Mouse (Mus musculus) stomach, embryonic 16.5 days (tissue): ENCODE results near the gene 1700020L24Rik. TPM values are rescaled to one million over a fixed set of nuclear protein-coding genes. Genes with fewer than 3 reads are reported as not detected.

Experiments
- ATAC-seq: fragments of 200-750 bp; cut with Nextera tagmentation; 2 replicates; pipeline ENCODE4 v1.8.0; 2017; ENCODE audit warnings: moderate number of reproducible peaks, moderate TSS enrichment; ENCODE audit not compliant: insufficient read depth, low FRiP score
- H3K27ac ChIP-seq: fragments of 300-500 bp; sonication (generic); 2 replicates; pipeline ENCODE4 v1.5.1; 2014; ENCODE audit warnings: low read length
- H3K27me3 ChIP-seq: fragments of 300-500 bp; sonication (generic); 2 replicates; pipeline ENCODE4 v1.6.1; 2014; ENCODE audit warnings: low read length, control low read depth, mixed read lengths; ENCODE audit not compliant: control insufficient read depth, insufficient read depth
- H3K36me3 ChIP-seq: fragments of 300-500 bp; sonication (generic); 2 replicates; pipeline ENCODE4 v1.6.1; 2014; ENCODE audit warnings: low read length; ENCODE audit not compliant: control insufficient read depth, insufficient read depth
- H3K4me1 ChIP-seq: fragments of 300-500 bp; sonication (generic); 2 replicates; pipeline ENCODE4 v1.6.1; 2014; ENCODE audit warnings: low read length, control low read depth, mixed read lengths; ENCODE audit not compliant: control insufficient read depth, insufficient read depth
- H3K4me2 ChIP-seq: fragments of 300-500 bp; sonication (generic); 2 replicates; pipeline ENCODE4 v1.6.1; 2014; ENCODE audit warnings: low read depth, low read length, mixed read lengths
- H3K4me3 ChIP-seq: fragments of 300-500 bp; sonication (generic); replicated peaks from 2 replicates; pipeline ENCODE4 v1.5.1; 2014; ENCODE audit warnings: mild to moderate bottlenecking, low read length
- H3K9ac ChIP-seq: fragments of 300-500 bp; sonication (generic); 2 replicates; pipeline ENCODE4 v1.6.1; 2014; ENCODE audit warnings: low read length
- H3K9me3 ChIP-seq: fragments of 300-500 bp; sonication (generic); replicated peaks from 2 replicates; pipeline ENCODE4 v1.6.1; 2016; ENCODE audit warnings: low read length, control low read depth; ENCODE audit not compliant: control insufficient read depth
- WGBS: fragments of 180-500 bp; shearing (Covaris S2); extraction: QIAGEN DNeasy Blood & Tissue Kit; methylation state at CpG from one replicate; pipeline ENCODE4 v1.1.7; 2014; 5-methylcytosine and 5-hydroxymethylcytosine counted together
- polyA plus RNA-seq: library from polyadenylated mRNA; unstranded; fragments of >200 nt; fragmentation: Nextera tagmentation; extraction: Ambion mirVana; gene quantifications from 2 replicates; pipeline ENCODE4 v1.2.1, GENCODE M21; 2015

Gene 1700020L24Rik
- polyA plus RNA-seq, 1 experiment from 2014 or later, result 0.21 TPM

GRCm38 (mm10) chr11:83457912-83458601 is 20.6 kb downstream of the 1700020L24Rik start:
- H3K4me3 ChIP-seq, result no peak overlapping the region
- peak overlapping the region; percentile 23 for H3K4me2 ChIP-seq
- peak overlapping the region; percentile 82 for H3K27ac ChIP-seq
- no peaks in the 10 kb centered on the region; the same call in 1 of the 2 replicates for H3K27me3 ChIP-seq
- ATAC-seq, result no peak
- no peak overlapping the region for H3K9ac ChIP-seq
- H3K36me3 ChIP-seq, result no peaks in the 10 kb centered on the region
- 45% methylated on average over 9 of the region's 9 CpGs for WGBS
- H3K4me1 ChIP-seq, result peaks cover 41% of the 10 kb centered on the region
- no peaks in the 10 kb centered on the region for H3K9me3 ChIP-seq

- ATAC-seq, result no peak
- 74% methylated on average over 10 of the region's 10 CpGs for WGBS
- Histone ChIP-seq H3K9ac (peak overlapping the region; percentile 20; the same call in 1 of the 2 replicates), H3K27me3 (peaks cover 4% of the 10 kb centered on the region; the same call in 1 of the 2 replicates), H3K9me3 (no peaks in the 10 kb centered on the region), H3K4me3 (peak overlapping the region; percentile 66), H3K4me1 (peaks cover 20% of the 10 kb centered on the region), H3K4me2 (peak overlapping the region; percentile 87), H3K27ac (no peak overlapping the region), H3K36me3 (no peaks in the 10 kb centered on the region)
Measured at GRCm38 (mm10) chr11:83461462-83462027, 24.1 kb downstream of the 1700020L24Rik start.

- H3K4me2 ChIP-seq, result peak within 1 kb of the TSS; percentile 87
- peak within 1 kb of the TSS; percentile 81 for H3K9ac ChIP-seq
- H3K27me3 ChIP-seq, result peaks cover 4% of the 10 kb centered on the region; the same call in 1 of the 2 replicates
- ATAC-seq, result peak; percentile 67
- H3K27ac ChIP-seq, result peak within 1 kb of the TSS; percentile 35; the same call in 1 of the 2 replicates
- no peaks in the 10 kb centered on the region for H3K9me3 ChIP-seq
- H3K4me3 ChIP-seq, result peak within 1 kb of the TSS; percentile 66
- peaks cover 9% of the 10 kb centered on the region for H3K4me1 ChIP-seq
- no peaks in the 10 kb centered on the region for H3K36me3 ChIP-seq
- under 1% methylated on average over 42 of the region's 42 CpGs for WGBS
Measured at GRCm38 (mm10) chr11:83462711-83463244, 25.3 kb downstream of the 1700020L24Rik start, which contains the start of gene Mmp28. Gene Mmp28 (minus strand): TSS chr11:83463071.

- Histone ChIP-seq H3K9me3 (no peaks in the 10 kb centered on the region), H3K36me3 (no peaks in the 10 kb centered on the region), H3K4me3 (no peak overlapping the region), H3K4me1 (no peaks in the 10 kb centered on the region), H3K4me2 (no peak overlapping the region), H3K27me3 (peaks cover 4% of the 10 kb centered on the region; the same call in 1 of the 2 replicates), H3K9ac (no peak overlapping the region), H3K27ac (peak overlapping the region; percentile 21; the same call in 1 of the 2 replicates)
- WGBS, result 23% methylated on average over 2 of the region's 2 CpGs
- ATAC-seq, result no peak
Measured at GRCm38 (mm10) chr11:83465976-83466375, 28.5 kb downstream of the 1700020L24Rik start.

- peaks cover 4% of the 10 kb centered on the region; the same call in 1 of the 2 replicates for H3K27me3 ChIP-seq
- H3K27ac ChIP-seq, result no peak overlapping the region; the same call in 1 of the 2 replicates
- ATAC-seq, result peak; percentile 22; the same call in 1 of the 2 replicates
- no peaks in the 10 kb centered on the region for H3K9me3 ChIP-seq
- no peak overlapping the region for H3K4me2 ChIP-seq
- 0 out of 2 replicates have a peak, but pooled peaks cover 6% of the 10 kb centered on the region for H3K4me1 ChIP-seq
- H3K9ac ChIP-seq, result no peak overlapping the region
- no peak overlapping the region for H3K4me3 ChIP-seq
- no peaks in the 10 kb centered on the region for H3K36me3 ChIP-seq
- WGBS, result 45% methylated on average over 11 of the region's 11 CpGs
Measured at GRCm38 (mm10) chr11:83467120-83467652, 29.7 kb downstream of the 1700020L24Rik start.

GRCm38 (mm10) chr11:83468765-83469164 is 31.3 kb downstream of the 1700020L24Rik start:
- Histone ChIP-seq H3K4me2 (no peak overlapping the region), H3K9me3 (no peaks in the 10 kb centered on the region), H3K27me3 (no peaks in the 10 kb centered on the region; the same call in 1 of the 2 replicates), H3K4me3 (no peak overlapping the region), H3K36me3 (no peaks in the 10 kb centered on the region), H3K4me1 (0 out of 2 replicates have a peak, but pooled peaks cover 8% of the 10 kb centered on the region), H3K27ac (no peak overlapping the region), H3K9ac (no peak overlapping the region)
- 85% methylated on average over 3 of the region's 3 CpGs for WGBS
- ATAC-seq, result no peak

- WGBS, result 71% methylated on average over 2 of the region's 2 CpGs
- peak overlapping the region; percentile 96; the same call in 1 of the 2 replicates for H3K27ac ChIP-seq
- H3K36me3 ChIP-seq, result no peaks in the 10 kb centered on the region
- peak overlapping the region; percentile 70 for H3K4me2 ChIP-seq
- 0 out of 2 replicates have a peak overlapping the region, but pooled peaks have one; percentile 80 for H3K4me3 ChIP-seq
- H3K4me1 ChIP-seq, result peaks cover 17% of the 10 kb centered on the region
- no peaks in the 10 kb centered on the region for H3K27me3 ChIP-seq
- H3K9ac ChIP-seq, result peak overlapping the region; percentile 78; the same call in 1 of the 2 replicates
- no peaks in the 10 kb centered on the region for H3K9me3 ChIP-seq
- no peak for ATAC-seq
Measured at GRCm38 (mm10) chr11:83471766-83472165, 34.3 kb downstream of the 1700020L24Rik start.

- peak; percentile 98 for ATAC-seq
- WGBS, result under 1% methylated on average over 66 of the region's 66 CpGs
Measured at GRCm38 (mm10) chr11:83472324-83473234, 35.1 kb downstream of the 1700020L24Rik start, which contains the start of gene Taf15. Gene Taf15 (plus strand): TSS chr11:83473086.

More at GRCm38 (mm10) chr11:83472324-83473234, 35.1 kb downstream of the 1700020L24Rik start, which contains the start of gene Taf15:
- H3K4me3 ChIP-seq, result peak within 1 kb of the TSS; percentile 80
- no peaks in the 10 kb centered on the region for H3K9me3 ChIP-seq
- peak within 1 kb of the TSS; percentile 96 for H3K9ac ChIP-seq
- no peaks in the 10 kb centered on the region for H3K36me3 ChIP-seq
- H3K27me3 ChIP-seq, result no peaks in the 10 kb centered on the region
- peaks cover 17% of the 10 kb centered on the region for H3K4me1 ChIP-seq
- peak within 1 kb of the TSS; percentile 90 for H3K4me2 ChIP-seq
- peak within 1 kb of the TSS; percentile 96 for H3K27ac ChIP-seq
